Mouse (Mus musculus) telencephalon, adult 2 months (tissue): ENCODE results near the gene Igf2.

Experiments
- DNase-seq: peaks from one replicate; pipeline ENCODE4 v3.0.0-alpha.2; 2011; ENCODE audit warnings: low read depth, low spot score

The Igf2 gene

DNA sequence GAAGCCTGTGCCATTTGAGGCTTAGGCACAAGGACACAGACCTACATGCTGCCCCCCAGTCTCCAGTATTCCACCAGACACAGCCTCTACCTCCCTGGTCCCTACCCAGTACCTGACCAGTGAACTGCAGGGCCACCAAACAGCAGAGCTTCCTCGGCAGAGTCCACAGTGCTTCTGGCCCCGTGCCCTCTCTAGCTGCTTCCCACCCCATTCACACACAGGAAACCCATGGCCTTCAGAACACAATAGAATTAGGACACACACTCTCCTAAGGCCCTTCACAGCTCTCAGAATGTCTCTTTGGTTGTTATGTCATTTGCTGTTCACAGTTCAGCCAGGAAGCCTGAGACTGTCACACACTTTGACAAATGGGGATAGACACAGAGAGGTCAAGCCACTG is at the start of gene Igf2:
Gene Igf2, minus strand, starts transcription at position 158 of the 400 bp plus-strand sequence.
- no peak for DNase-seq

DNA sequence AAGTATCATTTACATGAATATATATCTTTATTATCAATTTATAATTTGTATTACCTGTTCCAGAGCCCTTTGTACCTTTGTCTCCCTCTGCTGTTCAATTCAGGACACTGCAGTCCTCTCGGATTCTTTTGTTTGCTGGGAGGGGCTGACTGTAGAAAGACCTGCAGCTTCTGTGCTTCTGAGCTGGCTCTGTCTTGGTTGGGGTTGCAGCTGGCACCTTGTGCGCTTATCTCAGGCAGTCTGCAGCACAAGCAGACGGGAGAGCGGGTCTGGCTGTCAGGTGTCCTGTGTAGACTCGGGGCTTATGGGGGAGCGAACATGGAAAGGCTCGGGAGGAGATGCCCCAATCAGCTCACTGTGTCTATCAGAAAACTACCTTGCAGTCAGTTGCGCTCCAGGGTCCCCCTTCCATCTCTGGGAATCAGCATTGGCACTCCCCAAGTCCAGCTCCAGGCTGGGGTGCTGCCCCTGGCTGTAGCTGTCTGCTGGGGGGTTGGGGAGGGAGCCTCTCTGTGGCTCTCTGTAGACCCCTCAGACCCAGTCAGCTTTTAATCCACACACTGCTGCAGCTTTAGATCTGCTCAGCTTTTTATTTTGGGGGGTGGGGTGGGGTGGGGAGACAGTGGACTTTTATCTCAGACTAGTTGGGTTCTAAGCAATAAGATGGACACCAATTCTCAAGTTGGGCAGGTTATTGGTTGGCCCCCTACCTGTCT is 48.3 kb upstream of the Igf2 start:
- DNase-seq: no peak

DNA sequence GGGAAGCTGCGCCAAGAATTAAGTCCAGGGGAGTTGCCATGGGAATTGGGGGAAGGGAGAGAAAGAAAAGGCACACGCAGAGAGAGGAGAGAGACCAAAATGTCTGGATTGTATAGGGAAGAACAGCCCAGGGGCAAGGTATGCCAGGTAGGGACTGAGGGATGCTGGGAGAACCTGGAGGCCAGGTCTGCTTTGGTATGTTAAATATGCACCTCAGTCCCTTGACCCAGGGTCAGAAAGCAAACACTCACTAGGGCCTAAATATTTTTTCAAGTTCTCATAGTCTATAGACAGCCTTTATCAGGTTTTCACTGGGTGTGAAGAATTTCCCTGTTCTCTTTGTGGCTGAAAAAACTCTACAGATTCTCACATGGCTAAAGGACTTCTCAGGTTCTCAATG is 40.3 kb upstream of the Igf2 start:
- no peak for DNase-seq

DNA sequence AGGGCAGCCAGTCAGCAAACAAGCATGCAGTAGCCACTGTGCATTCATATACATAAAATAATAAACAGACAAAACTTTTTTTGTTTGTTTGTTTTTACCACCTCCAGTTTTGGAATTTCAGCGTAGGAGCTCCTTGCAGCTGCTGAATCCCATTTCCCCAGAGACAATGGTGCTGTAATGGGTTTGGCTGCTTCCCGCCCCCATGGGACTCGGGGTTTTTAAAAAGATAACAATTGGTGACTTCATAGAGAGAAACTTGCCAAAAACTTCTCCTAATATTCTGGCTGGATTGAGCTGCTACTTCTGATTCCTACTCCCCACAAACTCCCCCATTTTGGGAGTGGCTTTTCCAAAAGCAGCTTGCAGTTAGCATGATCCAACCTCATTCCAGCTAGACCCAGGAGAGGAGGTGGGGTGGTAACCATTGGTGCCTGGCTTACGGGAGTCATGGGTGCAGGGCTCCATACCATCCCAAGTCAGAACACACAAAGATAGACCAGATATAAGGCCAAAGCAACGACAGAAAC is 32.8 kb upstream of the Igf2 start:
- no peak for DNase-seq

DNA sequence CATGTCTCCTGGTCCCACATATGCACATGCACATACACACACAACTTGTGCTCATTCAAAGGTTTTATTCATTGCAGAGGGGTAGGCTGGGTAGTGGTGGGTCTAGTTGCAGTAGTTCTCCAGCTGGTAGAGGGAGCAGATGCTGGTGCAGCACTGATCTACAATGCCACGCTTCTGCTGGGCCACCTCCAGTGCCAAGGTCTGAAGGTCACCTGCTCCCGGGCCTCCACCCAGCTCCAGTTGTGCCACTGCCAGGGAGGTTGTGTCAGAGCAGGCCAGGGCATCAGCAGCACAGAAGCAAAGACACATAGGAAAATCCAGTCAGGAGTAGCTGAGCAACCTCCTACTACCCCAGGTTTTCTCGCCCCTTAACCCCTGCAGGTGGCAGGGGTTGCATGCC is 12.0 kb upstream of the Igf2 start:
- DNase-seq: no peak

DNA sequence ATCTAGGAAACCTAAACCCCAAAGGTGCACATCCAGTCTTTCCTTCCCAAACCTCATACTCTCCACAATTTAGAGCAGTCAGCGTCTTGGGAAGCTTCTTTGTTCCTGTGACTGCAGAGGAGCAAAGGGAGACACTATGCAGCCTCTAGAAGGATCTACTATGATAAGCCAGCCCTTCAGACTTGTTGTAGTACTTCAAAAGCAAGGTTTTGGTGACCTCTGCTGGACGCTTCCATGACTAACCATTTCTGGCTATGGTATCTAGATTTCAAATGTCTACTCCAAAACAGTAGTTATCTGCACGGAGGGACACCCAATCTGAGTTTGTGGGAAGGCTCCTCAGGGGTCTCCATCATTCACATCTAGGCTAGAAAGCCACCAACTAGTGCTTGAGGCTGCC is 9.0 kb upstream of the Igf2 start:
- peak; percentile 62 for DNase-seq

DNA sequence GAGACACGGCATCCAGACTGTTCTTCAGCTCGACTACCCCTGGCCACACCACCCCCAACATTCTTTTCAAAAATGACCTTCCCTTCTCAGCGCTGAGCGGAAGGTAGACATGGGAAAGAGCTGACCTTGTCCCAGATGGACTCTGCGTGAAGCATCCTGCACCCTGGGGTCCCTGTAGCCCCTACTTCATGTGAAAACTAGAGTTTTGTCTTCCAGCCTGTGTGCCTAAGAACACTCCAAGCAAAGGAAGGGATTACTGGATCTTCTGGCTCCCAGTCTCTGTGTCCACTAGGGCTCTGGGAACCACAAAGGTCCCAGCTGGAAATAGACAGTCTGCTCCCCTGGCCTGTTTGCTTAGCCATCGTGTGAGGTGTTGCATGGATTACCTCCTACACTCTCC is 8.5 kb upstream of the Igf2 start:
- no peak for DNase-seq

DNA sequence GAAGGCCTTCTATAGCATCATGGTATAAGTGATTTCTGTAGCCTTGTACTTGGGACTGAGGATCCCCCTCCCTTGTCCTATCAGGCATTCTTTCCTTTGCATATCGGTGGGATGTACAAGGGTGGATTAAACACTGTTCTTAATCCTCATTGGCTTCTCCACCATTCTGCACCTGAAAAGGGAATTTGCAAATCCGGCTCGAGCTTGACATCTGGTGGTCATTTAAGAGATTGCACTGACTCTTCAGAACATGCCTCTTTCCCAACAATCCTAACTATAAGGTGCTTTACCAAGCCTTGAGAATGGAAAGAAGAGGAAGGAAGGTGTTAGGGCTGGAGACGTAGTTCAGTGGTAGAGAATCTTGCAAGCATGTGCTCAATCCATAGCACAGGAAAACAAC is 5.5 kb upstream of the Igf2 start:
- DNase-seq: peak; percentile 44

DNA sequence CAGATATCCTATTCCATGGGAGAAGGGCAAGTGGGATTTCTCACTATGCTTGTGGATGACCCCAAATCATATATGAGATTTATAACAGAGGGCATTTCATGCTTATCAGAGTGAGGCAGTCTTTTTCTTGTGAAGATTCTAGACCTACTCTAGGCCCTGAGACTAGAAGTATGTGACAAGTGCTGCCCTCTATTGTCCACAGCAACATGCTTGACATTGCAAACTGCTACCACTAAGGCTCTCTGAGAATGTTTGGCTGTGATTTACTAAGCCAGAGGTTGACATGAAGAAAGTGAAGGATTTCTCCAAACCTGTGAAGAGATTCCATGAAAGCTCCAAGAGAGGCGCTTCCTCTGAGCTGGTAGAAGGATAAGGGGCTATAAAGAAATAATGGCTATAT is 4.5 kb upstream of the Igf2 start:
- DNase-seq: no peak

DNA sequence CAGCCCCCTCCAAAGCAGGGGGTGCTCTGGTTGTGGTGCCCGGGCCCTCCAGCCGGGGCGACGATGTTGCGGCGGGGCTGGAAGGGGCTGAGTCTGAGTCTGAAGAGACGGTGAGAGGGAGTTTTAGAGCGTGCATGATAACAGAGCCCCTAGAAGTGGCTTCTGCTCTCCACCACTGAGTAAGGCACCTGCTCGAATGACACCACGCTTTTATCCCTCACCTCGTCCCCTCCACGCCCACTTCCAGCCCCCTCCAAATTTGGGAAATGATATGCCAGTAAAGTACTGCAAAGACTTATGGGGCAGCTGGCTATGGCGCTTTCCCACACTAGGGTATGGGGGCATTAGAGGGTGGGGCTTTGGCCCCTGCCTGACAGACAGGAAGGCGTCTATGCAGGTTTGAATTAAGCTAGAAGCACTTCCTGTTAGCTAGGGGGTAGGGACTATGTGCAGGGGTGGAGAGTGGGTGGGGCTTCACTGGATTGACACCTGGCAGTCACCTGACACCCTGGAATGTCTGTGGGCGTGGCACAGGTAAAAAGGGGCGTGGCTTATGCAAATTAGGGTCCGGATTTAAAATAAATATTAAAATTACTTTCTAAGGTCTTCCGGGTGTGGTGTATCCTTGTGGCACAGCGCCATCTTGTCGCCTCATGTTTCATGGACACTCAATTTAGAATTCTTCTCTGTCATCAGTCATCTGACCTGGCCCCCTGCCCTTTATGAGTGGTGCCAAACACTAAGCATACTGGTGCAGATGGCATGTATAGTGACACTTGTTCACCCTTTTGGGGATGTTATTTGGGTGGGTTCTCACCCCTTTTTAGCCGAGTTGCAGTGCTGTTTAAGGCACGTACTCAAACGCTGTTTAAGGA is 3.4 kb upstream of the Igf2 start, which contains the start of gene Gm49394:
Gene Gm49394, minus strand, starts transcription at position 192 of the 875 bp plus-strand sequence.
- no peak for DNase-seq

DNA sequence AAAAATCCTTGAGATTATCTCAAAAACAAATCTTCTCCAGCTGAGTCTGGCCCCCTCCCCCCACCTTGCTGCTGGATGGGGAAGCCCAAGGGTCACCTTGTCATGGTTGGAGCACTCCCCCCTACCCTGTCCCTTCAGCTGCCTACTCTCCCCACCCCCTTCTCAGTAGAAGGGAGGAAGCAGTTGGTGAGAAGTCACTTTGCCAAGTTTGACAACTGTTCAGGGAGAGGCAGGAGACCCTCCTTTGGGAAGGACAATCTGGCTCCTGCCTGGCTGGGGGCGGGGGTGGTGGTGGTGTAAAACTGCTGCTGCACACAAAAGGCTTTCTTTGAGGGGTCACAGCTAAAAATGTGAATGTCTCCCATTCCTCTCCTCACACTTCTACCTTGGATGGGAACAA is 1.7 kb upstream of the Igf2 start:
- no peak for DNase-seq

DNA sequence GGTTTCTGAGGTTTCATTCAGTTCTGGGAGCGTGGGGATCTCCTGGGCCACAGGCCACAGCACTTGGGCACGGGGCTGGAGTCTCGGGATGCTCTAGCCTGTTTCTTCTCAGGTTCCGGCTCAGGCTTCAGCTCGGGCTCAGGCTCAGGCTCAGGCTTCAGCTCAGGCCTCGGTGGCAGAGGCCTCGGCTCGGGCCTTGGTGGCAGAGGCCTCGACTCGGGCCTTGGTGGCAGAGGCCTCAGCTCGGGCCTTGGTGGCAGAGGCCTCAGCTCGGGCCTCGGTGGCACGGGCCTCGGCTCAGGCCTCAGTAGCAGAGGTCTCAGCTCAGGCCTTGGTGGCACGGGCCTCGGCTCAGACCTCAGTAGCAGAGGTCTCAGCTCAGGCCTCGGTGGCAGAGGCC is 905 bp upstream of the Igf2 start:
- DNase-seq: no peak

DNA sequence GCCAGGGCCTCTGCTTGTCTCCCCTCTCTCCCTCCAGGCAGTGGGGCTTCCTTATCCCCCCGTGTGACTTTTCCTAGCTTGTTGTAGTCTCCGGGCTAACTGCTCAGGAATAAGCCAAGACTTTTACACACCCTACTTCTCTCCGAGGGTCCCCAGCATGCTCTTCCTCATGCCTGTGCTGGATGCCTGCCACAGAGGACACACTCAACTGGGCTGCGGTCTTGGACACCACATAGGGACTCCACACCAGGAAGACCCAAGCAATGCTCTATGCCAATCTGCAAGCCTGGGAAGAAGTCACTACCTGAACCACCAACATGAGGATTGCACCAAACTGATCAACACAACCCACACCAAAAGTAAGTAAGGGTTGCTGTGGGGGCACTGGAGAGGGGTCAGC is 507 bp downstream of the Igf2 start:
- DNase-seq: no peak

DNA sequence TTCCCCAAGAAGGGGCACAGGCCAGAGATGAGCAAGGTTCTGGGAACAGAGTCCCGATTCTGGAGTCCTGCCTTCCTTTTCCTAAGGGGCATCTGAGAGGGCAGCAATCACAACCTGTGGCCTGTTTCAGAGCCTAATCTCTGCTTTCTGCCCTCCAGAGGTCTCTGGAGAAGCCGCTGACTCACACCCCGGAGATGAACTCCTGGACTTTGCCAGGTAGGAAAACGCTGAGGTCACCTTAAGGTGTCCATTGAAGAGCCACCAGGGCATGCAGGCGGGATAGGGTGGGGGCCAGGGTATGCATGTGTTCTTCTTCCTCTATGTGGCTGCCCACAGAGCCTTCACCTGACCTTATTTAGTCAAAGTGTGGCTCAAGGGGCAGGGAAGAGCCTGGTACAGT is 1.3 kb downstream of the Igf2 start:
- no peak for DNase-seq

DNA sequence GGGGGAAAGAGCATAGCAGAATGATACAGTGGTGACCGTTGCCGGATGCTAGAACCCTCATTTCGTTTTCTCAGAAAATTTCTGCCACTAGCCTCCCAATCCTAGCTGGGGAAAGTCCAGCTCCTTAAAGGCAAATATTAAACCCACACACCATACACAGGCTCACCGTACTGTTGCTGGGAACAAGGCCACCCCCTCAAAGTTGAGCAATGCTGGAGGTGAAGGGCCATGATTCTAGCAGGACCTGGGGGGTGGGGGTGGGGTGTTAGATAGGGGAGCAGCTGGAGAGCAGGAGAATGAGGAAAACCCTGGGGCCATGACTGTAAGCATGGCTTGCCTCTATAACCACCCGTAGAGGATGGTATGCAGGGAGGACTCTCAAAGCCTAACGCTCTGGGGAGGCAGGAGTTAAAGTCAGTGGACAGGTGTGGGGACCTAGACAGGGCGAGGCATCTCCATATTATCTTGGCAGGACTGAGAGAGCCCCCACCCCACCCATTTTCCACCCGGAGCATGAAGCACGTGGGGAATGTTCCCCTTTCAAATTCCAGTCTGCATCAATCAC is 2.1 kb downstream of the Igf2 start:
- DNase-seq: no peak

DNA sequence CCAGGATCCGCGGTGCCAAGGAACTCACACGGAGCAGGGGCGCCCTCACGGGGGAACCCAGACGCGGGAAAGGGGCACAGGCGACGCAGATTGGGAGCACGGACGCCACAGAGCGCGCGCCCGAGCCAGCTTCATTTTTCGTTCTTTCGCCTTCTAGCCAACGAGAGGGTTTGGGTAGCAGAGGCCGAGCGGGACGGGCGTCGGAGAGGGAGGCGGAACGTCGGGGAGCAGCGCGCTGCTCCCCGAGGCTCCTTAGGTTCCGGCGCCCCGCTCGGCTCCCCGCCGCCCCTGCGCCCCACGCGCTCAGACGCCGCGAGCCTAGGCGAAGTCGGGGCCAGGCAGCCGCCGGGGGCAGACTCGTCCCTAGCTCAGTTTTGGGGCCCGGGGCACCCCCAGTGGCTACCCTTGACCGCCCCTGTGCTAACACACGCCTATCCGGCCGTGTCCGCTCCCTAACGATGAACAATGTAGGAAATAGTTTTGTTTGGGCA is 2.6 kb downstream of the Igf2 start:
- no peak for DNase-seq

DNA sequence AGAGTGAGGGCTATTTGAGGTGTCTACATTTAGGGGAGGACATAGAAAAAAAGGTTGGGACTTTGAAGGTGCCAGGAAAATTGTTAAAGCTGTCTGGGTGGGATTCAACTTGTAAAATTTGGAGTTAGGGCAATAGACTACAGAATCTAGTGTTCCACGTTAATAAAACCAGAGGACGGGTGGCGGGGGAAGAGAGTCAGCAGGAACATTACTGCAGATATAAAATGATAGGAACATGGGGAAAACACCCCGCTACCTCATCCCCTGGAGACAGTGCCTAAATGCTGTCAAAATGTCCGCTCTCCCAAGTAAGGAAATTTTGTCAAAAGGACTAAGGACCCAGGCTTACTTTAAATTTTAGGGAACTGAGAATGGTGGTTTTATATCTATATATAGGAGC is 3.5 kb downstream of the Igf2 start:
- DNase-seq: no peak

DNA sequence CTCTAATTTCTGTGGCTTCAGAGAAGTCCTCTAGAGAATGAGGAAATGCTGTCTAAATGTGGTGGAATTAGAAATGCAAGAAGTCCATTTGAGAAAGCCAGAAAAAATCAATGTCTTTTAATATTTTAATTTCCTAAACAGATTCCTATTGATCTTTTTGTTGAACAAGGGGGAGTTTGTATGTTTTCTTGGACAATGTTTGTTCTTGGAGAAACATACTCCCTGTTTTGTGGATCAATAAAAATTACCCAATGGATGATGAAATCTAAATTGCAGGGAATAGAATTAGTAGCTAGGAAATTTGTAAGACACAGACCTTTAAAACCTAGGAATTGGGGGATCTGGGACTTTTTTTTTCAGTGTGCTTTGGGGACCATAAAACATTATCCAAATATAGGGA is 4.8 kb downstream of the Igf2 start:
- no peak for DNase-seq

DNA sequence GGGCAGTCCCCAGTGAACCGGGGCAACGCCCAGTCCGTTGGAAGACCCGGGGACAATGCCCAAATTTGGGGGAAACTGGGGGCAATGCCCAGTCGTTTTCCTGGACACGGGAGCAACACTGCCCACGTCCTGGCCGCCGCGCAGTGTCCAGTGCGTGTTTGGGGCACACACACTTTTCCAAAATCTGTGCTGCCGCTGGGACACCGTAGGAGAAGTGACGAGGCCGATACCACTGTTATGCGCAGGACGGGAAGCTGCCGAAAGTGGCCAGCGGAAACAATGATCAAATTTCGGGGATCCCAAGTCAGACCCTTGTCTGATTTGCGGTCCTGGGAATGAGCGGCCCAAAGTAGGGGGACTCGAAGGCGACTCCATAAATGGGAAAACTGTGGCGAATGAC is 5.6 kb downstream of the Igf2 start:
- DNase-seq: no peak

DNA sequence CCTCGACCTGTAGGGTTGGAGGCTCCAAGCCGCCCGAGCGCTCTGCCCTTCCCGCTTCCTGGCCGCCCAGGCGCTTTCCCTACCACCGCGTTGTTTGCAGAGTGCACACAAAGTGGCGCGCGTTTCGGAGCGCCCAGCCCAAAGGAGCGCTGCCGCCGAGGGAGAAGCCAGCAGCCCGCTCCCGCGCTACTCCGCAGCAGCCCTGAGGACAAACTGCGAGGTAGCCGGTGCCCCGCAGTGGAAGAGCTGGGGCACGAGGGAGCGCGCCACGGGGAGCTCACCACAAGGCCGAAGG is 6.0 kb downstream of the Igf2 start:
- DNase-seq: no peak

DNA sequence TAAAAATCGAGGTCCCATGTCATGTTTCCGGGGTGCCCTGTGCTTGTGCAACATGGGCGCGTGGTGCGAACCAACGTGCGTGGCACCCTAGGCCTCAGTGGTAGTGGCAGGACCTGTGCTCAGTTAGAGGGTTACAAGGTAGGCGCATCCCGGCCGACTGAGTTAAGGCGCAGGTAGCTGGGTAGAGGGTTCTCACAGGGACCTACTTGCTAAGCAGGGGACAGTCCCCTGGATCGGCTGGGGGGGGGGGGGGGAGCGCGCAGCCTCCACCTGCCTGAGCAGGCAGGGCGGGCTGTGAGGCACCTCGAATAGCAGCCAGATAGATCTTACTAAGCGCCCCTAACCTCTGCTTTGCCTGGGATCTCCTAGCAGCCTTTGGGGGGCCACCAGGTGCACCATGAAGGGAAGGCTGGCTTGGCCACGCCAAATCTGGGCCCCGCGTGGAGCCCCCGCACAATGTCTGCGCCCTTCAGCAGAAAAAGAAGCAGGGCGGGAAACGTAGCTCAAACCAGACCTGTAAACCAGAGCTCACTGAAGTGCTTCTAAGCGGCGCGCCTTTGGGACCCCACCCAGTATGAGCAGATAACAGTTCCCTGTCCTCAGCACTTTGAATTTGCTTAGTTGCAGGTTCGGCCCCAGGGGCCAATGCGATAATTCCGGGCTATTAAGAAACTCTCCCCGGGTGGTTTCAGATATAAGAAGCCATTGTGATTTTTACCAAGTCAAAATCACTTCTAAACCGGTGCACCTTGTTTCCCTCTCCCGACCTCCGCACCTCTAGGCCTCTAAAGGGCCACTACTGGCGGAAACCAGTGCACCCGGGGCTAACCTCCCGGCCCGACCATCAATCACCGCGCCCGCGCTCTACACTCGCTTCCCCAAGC is 6.6 kb downstream of the Igf2 start:
- DNase-seq: no peak
